Mouse (Mus musculus) liver, postnatal 0 days (tissue): Measurements from ENCODE around the gene Camta1.

ENCODE experiments used
- CTCF ChIP-seq: sonication (generic); IDR thresholded peaks from 2 replicates; pipeline ENCODE4 v1.5.1; 2016; ENCODE audit warnings: antibody characterized with exemption, low read depth
- EP300 ChIP-seq: IDR thresholded peaks from 2 replicates; pipeline ENCODE4 v1.6.1; 2016; ENCODE audit warnings: antibody characterized with exemption, low read depth, mild to moderate bottlenecking

- TF ChIP-seq CTCF: no peak
- TF ChIP-seq EP300: no peak
These were observed 545.2 kb downstream of the Camta1 start for GRCm38 (mm10) chr4:151316428-151316827.
